Mouse (Mus musculus): ENCODE results near the gene Gm4884.
"Not testable (repeated sequence)": the region's sequence is repeated elsewhere in the genome, so short reads cannot be mapped to it uniquely, and the experiment has no call there.

DNA sequence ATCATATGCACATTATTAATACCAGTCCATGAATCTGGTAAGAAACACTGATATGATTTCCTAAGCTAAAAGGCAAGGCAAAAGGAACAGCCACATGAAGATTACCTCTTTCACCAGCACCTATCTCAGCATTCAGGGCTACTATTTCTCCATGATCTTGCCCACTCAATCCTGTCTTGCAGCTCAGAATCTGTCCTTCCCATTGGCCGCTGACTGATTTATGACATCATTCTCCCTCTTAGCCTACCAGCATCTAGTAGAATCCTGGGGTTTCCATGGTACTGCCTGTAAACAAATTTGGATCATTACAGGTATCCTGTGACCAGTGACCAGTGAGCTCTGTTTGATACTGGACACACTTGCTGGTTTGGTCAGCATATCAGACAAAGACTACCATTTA lies at the start of gene Gm4884:
- TF ChIP-seq CTCF (conservative IDR thresholded peaks at IDR 0.05; ENCODE audit: low read length); POU5F1 (IDR thresholded peaks at IDR 0.05; ENCODE audit: borderline replicate concordance, low read length); NANOG (IDR thresholded peaks at IDR 0.05; ENCODE audit: borderline replicate concordance, low read length): not testable (repeated sequence)
